Mouse (Mus musculus) kidney, postnatal 4 days (tissue): ENCODE data around the gene Tmem50b.
A peak's percentile ranks its signal among the peaks of the same experiment; 100 is the strongest.

ENCODE experiments used
- DNase-seq, 2 experiments: peaks; one replicate each; pipeline ENCODE4 v3.0.0; 2021; ENCODE audit warnings: mixed read lengths in 2 of 2

Gene Tmem50b

DNA sequence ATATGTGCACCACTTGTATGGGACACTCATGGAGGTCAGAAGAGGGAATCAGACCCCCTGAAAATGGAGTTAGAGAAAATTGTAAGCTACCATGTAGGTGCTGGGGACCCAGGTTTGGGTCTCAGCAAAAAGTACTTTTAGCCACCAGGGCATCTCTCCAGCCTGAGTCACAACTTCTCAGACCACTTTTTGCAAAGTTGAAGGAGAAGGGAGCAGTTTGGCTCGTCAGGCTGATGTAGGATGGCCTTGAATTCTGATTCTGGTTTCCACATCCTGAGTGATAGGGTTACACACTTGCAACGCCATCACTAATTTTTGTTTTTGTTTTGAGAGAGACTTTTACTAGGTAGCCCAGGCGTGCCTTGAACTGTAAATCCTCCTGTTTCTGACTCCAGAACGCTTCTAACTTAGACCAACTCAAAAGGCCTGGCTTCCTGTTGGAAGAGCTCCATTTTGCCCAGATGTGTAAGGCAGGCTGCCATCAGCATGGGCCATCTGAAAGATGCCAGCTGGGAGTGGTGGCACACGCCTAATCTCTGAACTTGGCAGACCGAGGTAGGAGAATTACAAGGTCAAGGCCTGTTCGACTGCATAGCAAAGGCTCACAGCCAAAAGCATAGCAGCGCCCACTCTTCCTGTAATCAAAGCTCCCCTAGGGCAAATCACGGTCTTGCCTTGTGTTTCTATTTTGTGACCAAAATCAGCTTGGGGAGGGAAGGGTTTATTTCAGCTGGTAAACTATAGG is 12.1 kb upstream of the Tmem50b start:
- DNase-seq, result no peak

DNA sequence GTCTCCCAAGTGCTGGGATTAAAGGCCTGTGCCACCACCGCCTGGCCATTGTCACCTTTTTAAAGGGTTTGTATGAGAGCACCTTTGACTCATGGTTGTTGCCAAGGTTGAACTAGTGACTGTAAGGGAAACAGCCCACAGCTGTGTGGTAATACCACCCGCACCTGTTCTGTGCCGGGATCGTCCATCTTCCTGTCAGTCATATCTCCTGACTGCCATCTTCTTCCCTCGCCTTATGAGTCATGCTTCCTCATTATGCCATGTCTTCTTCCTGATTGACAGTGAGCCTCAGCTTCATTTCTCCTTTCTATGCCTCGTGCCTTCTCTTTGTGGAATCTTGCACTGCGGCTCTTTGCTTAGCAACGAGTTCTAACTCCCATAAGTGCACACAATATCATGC is 9.4 kb upstream of the Tmem50b start:
- DNase-seq, result no peak

DNA sequence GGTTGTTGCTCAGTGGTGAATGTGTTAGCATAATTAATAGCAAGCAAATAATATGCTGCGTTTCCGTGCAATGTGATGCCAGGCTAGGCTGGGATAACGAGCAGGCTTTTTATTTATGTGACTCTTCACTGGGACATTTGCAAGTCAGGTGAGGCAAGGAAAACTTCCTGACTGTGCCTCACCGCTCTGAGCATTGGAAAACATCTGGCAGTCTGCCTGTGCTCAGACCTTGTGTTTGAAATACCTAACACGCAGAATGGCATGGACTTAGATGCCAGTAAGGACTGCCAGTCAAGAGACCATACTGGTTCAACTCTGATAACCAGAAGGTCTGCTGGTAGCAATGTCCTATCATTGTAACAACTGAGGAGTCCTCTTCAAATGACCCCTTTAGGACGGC is 7.6 kb upstream of the Tmem50b start:
- peak in 1 of 2 experiments; percentile 25 for DNase-seq

DNA sequence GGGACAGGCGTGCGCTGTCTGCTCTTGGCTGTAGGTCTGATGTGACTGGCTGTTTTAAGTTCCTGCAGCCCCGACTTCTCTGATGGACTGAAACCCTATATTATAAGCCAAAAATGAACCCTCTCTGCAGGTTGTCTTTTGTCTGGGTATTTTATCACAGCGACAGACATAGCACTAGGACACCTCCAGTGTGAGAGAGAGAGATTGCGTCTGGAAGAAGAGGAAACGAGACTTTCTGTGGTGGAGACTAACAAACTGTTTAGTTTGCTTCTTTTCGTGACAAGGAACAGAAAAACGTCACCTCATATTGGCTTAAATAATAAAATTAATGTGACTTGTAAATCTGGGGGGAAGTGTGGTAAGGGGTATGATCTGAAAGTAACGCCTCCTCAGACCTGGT is 4.1 kb upstream of the Tmem50b start:
- DNase-seq, result no peak

DNA sequence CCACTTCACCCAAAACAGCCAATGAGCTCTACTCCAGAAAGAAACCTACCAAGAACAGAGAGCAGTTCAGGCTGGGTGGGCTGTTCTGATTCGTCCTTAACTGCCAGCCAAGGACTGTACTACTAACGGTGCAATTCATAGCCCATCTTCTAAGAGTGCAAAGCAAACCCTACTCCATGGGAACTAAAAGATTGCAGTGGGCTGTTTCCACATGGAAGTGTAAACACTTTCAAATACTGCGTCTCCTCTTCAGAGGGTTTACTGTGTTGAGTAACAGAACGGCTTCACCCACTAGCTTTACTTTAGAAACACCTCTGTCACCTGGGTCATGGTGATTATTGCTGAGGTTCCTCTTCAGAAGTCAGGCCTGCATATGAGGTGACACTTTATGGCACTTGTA is 3.5 kb upstream of the Tmem50b start:
- no peak for DNase-seq

DNA sequence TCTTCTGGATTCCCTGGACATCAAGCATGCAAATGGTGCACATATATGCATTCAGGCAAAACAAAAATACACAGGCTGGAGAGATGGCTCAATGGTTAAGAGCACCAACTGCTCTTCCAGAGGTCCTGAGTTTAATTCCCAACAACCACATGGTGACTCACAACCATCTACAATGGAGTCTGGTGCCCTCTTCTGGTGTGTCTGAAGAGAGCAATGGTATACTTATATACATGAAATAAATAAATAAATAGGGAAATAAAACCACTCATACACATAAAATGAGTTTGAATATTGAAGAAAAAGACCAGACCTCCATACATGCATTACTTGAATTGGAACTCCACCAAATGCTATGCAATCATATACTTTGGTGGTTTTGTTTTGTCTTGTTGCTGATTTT is 1.6 kb upstream of the Tmem50b start:
- no peak for DNase-seq

DNA sequence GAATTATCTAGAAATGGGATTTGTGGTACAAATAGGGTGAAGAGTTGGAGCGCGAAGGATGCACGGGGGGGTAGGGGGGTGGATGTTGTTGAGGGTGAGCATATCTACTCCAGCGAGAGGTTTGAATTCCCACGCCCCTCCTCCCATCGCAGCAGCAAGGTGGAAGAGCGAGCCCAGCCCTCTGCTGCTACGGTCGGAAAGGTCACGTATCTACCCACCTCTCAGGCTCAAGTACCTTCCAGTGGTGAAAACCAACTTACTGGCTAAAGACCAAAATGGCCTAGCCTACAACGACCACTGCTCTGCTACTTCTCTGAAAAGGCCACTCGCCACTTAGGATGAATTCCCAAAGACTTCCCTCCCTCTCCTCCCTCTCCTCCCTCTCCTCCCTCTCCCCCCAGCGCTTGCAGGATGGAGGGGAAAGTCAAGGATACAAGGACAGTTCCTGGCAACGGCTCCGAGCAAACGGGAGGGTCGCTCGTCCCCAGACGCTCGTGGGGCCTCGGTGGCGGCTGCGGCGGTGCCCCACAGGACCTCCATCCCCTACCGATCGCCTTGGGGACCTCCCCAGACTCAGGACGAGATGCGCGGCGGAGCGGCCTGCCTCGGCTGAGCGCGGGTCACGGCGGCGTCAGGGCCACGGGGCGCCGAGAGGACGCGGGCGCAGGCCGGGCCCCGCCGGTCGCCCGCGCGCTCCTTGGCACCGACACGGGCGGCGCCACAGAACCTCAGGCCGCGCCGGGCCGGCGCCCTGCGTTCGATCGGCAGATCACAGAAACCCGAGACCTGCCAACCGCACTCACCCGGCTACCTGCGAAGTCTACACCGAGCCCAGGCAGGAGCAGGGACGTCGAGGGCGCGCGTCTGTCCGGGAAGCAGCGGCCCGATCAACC is 575 bp downstream of the Tmem50b start:
- DNase-seq, result no peak

DNA sequence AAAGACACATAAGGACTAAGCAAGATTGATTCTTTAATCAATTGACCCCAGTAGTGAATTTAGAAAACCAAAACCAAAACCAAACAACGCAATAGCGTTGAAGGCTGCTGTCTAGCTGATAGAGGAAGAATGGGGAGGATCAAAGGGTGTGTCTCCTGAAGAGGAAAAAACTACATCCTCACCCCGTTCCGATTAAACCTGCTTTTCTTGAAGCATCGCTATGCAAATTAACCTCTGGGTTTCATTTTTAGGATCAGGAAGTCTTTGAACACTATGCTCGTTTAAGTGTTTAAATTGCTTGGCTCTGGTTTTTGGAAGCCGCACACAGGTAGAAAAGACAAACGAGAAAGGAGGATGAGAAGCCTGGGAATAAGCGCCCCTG is 1.2 kb downstream of the Tmem50b start:
- no peak for DNase-seq

DNA sequence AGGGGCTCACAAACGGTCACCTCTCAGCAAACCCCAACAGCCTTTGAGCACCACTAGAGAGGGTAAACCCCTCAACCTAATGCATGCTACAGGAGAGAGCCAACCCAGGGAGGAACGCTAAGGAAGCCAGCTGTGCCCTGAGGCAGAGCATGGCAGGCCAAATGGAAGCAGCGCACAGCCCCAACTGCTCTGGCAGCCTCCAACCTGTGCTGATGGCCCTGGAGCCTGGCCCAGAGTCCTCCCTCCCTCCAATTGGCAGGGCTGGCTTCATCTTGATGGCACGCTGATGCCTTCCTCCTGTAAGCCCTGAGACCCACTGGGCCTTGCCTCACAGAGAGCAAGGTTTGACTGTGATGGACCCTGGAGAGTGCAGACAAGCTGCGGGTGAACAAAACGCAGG is 2.5 kb downstream of the Tmem50b start:
- DNase-seq, result peak in 1 of 2 experiments; percentile 21

DNA sequence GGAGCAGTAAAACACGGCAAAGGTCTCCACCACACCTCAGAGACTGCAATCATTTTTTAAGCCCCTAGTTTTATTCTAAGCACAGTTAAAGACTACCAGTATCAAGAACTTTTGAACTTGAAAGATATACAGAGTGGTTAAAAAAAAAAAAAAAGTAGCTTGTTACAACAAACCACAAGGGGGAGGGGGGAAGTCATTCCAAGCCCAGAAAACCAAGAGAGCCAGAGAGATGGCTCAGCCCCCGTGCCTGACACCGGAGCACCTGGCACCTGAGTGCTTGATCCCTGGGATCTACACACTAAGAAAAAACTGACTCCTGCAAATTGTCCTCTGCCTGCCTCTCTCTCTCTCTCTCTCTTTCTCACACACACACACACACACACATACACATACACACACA is 4.3 kb downstream of the Tmem50b start:
- DNase-seq, result no peak

DNA sequence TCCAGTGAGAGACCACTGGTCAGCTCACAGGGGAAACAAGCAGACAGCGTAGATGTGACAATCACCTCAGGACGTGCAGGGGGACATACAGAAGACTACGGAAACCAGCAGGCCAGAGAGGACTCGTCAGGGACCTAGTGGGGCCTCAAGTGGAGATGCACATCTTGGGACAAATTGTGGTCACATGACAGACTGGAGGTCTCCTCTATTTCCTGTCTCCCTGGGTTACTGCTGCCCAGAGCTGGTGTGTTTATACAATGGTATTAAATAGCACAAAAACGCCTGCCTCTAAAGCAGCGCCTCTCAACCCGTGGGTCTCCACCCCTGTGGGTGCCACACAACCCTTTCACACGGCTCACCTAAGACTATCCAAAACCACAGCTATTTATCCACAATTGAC is 5.4 kb downstream of the Tmem50b start:
- DNase-seq, result no peak

DNA sequence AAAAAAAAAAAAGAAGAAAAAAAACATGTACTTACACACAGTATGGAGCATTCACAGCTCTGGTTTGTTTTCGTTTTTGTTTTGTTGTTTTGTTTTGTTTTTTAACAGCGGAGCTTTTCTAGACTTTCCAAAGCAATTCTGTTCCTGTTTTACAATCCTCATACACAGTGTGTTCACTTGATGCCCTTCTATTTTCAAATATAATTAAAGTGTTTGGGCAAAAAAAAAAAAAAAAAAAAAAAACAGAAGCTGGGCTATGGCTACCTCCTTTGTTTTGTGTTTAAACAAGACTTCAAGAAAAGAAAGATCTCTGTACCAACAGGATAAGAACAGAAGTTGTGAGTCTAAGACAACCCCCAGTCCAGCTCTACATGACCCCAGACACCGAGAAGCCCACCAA is 8.9 kb downstream of the Tmem50b start:
- no peak for DNase-seq

DNA sequence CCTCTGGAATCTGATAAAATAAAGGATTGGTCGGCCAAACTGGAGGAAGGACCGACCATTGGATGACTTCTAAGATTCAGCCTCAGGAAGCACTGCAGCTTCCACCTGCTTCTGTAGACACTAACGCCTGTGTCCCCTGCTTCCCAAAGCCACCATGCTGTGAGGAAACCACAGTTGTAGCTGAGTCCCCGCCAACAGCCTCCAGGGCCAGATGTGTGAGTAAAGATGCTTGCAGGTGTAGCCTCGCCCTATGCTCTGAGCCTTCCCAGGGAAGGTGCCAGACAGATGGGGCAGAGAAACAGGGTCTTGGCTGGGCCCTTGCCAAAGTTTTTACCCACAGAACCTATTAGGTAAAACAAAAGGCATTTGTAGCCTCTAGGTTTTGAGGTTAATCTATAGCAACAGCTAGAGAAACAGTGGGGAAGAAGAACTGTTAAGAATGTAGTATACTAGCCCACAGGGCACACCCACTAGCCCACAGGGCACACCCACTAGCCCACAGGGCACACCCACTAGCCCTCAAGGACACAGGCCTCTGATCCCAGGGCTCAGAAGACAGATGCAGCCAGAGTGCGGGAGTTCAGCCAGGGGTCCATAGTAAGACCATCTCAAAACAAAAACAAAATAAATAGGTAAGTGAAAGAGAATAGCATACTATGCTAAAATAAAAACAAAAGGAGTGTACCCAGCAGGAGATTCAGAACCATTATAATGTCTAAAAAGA is 9.7 kb downstream of the Tmem50b start:
- no peak for DNase-seq

DNA sequence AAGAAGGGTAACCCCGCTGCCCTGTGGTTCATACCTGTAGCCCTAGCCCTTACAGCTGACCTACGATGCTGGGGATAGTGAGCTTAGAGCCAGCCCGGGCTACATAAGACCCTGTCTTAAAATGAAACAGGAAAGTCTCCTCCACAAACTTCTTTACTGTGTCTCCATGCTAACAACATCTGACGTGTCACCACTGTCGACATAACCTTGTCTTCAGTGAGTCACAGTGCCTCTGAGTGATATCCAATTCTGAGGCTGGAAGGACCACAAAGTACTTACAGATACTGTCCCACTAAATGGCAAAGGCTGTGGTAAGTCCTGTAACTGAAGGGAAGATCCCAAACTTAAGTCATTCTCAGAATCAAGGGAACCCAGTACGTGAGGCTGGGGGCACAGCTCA is 11.4 kb downstream of the Tmem50b start:
- DNase-seq, result no peak

DNA sequence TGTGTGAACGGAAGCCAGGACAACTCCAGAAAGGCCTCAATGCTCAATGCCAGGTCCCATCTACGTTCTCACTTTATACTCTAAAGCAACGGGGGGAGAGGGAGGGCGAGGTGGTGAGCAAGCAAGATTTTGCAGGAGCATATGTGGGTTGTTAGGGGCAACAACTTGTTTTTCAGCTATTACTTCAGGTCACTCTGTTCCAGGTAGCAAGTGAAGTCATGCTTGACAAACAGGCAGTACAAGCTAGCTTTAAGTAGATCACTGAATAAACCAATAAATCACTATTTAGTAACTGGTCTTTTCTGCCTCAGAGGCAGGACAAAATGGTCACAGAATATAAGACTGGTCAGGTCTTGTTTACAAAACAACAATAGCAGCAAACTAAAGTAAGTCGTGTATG is 12.0 kb downstream of the Tmem50b start:
- DNase-seq, result no peak

DNA sequence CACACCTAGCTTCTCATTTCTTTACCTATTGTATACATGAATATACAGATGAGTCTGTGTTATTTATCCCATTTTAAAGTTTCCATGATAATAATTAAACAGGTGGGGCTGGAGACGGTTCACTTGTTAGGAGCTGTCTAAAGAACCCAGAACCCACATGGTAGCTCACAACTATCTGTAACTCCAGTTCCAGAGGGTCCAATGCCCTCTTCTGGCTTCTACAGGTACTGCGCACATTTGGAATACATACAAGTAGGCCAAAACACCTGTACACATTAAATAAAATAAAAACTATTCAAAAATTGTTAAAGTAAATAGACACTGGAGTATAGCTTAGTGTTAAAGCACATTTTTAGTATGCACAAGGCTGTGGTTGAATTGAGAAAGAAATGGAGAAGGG is 15.3 kb downstream of the Tmem50b start:
- peak; percentile 71 for DNase-seq

DNA sequence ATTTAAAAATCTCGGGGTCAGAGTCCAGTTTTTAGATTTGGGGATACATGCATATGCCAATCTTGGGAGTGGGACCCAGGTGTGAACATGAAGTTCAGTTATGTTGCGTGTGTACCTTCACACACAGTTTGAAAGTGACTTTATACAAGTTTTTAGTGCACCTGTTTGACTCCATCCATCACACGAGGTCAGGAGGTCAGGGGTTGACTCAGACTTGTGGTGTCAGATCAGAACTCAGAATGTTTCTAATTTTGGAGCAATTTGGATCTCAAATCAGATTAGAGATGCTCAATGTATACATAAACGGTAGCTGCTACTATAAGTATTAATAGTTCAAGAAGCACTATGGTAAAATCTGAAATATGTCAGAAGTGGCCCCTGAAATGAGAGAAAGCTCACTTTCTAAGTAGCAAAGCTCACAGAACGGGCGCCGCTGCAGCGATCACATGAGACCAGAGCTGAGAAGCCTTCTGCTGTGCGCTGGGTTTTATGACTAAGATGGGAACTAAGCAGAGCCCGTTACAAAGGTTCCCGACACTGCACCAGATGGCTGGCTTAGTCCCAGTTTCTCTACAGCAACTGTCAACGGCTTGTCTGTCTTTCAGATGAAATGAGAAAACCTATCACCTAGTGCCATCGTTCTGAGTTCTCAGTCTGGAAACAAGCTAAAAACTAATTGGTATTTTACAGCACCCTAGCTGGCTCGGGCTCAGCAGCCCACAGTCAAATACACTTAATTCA is 18.4 kb downstream of the Tmem50b start:
- DNase-seq, result no peak

DNA sequence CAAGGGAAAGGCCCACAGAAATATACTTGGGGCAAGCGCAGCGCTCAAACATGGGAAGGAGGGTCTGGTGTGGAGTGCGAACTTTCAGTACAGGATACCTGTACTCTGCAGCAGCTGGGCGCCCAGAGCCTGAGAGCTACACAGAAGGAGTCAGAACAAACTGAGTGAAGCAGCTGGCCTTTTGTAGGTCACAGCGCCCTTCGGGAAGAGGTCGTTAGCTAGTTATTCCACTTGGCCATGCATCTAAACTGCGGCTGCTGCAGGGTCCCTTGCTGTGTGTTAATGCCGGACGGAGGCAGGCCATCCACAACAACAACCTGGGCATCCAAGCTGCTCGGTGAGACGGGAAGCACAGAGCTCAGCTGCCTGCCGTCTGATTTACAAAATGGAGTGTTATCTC is 22.4 kb downstream of the Tmem50b start:
- DNase-seq, result no peak

DNA sequence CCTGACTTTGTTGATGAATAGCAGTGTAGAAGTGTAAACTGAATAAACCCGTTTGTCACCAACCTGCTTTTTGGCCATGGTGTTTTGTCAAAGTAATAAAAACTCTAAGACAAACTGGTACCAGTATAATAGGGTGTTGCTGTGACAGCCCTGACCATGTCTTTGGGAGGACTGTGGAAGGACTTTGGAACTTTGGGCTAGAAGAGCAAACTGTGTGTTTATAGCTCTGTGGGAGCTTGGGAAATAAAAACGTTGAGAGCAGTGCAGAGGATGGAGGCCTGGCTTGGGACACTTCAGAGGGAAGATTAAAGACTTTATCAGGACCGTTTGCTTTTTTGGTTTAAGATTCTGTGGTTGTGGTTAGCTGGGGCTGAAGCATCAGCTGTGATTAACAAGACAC is 26.5 kb downstream of the Tmem50b start:
- DNase-seq, result no peak

DNA sequence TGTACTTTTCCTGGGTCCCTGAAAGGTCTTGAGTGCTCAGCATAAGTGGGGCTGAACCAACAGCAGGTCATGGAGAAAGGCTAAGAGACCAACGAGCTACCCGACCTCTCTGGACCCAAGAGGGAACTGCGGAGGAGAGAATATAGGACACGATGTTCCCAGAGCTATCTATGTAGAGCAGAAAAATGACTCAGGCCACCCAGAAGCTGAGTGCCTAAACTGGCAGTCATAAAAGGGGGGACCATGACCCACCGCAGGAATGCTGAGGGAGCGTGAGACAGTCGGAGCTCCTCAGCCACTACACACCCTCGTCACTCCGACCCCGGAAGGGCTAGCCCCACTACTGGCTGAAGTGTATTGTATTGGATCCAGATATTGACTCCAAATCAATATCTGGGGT is 28.6 kb downstream of the Tmem50b start:
- DNase-seq, result no peak

DNA sequence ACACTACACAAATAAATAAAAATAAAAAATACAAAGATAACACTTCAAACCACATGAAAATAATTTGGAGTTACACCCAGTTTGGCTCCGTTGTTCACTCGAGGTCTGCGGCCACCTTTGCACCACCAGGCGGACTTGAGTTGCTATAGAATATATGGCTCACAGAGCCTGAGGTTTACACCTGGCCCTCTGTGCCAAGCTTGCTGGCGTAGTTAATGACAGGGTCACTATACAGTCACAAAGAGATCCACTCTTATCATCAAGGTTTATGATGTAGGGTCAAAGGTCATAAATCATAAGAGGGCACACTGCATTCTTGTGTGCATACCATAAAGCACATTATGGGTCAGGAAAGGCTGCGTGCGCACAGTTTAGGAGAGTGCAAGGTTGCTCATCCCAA is 31.6 kb downstream of the Tmem50b start:
- DNase-seq, result no peak

DNA sequence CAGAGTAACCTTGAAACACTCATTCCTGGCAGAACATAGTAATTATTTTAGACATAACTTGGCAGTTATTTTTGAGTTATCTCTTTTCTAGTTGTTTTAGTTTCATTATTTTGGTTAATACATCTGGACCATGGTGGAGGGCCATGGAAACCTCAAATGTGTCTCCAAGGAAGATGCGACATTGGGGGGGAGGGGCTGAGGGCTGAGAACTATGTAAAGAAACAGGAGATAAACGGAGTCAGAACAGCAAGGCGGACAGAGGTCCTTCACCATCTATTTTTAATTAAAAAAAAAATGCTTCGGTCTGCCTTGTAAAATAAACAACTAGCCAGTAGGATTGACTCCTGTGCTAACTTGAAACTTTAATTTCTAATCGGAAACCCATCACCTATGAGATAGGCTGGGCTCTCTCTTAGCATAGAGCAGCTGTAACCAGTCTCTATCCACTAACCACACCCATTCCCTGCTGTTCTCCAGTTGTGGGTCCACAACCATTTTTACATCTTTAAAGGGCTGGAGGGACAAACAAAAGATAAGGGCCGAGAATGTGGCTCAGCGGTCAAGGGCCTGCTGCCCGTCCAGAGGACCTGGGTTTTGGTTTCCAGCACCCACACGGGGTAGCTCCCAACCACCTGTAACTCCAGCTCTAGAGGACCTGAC is 32.2 kb downstream of the Tmem50b start:
- DNase-seq, result no peak
